22 mouse cellular contexts compared by ENCODE assay signal in the genomic region with DNA sequence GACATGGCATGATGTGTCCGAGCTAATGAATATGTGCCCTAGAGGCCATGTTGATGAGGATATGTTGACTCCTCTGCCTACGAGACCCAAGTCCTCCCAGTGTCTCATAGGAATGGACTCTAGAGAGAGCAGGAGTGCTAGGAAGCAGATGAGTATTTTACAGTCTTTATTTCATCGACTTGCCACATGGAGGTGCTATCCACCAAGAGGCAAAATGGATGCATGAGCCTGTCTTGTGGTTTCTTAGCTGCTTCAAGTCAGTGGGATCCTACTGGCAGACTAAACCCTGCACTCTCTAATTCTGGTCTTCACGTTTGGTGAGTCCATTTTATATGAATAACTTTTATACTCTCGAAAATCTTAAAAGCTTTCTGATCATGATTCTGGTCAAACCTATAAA.
DNase-seq lines count a peak whose midpoint lies in the region; ATAC-seq and TF ChIP-seq lines count a peak whose summit lies in the region.
"Had no signal": no experiment of that assay in that cellular context is flagged by ENCODE, and none has a peak within 500 bp of the region (broad histone marks: within the 10 kb centered on the region; RNA-seq: fewer than 3 reads in every experiment).

No protein-coding gene starts in this region.

- no peak overlapping the region for H3K27ac ChIP-seq in stomach, postnatal 0 days (replicated peaks)
- H3K27ac ChIP-seq: embryonic facial prominence, embryonic 12.5 days; forebrain, embryonic 15.5 days; heart, embryonic 13.5 days; hindbrain, postnatal 0 days; limb, embryonic 13.5 days; liver, embryonic 15.5 days; midbrain, embryonic 13.5 days had no signal

- TF ChIP-seq CTCF in stomach, postnatal 0 days (IDR thresholded peaks at IDR 0.05; ENCODE audit: low read depth), result peak; percentile 12; the same call in 1 of the 2 replicates

- H3K4me3 ChIP-seq in stomach, postnatal 0 days (ENCODE audit: low read depth, low read length), result no peak overlapping the region
- H3K4me3 ChIP-seq: embryonic facial prominence, embryonic 12.5 days; forebrain, embryonic 15.5 days; heart, embryonic 13.5 days; limb, embryonic 13.5 days; liver, embryonic 15.5 days; midbrain, embryonic 13.5 days; myocyte had no signal

- H3K4me1 ChIP-seq in stomach, postnatal 0 days (replicated peaks; ENCODE audit: control insufficient read depth, insufficient read depth), result no peaks in the 10 kb centered on the region
- H3K4me1 ChIP-seq: embryonic facial prominence, embryonic 12.5 days; forebrain, embryonic 15.5 days; heart, embryonic 13.5 days; limb, embryonic 13.5 days; liver, embryonic 15.5 days; midbrain, embryonic 13.5 days had no signal

- H3K4me2 ChIP-seq in stomach, postnatal 0 days (replicated peaks; ENCODE audit: low read depth), result no peak overlapping the region
- H3K4me2 ChIP-seq: embryonic facial prominence, embryonic 12.5 days; forebrain, embryonic 15.5 days; heart, embryonic 13.5 days; limb, embryonic 13.5 days; liver, embryonic 15.5 days; midbrain, embryonic 13.5 days had no signal

- 77% methylated on average over 5 of the region's 5 CpGs for WGBS in stomach, postnatal 0 days

- no peaks in the 10 kb centered on the region for H3K27me3 ChIP-seq in stomach, postnatal 0 days (ENCODE audit: control insufficient read depth, insufficient read depth, low read length)
- H3K27me3 ChIP-seq: embryonic facial prominence, embryonic 12.5 days; forebrain, embryonic 15.5 days; heart, embryonic 13.5 days; limb, embryonic 13.5 days; liver, embryonic 15.5 days; midbrain, embryonic 13.5 days had no signal

- no peaks in the 10 kb centered on the region for H3K36me3 ChIP-seq in stomach, postnatal 0 days (ENCODE audit: control insufficient read depth, insufficient read depth, low read length)
- H3K36me3 ChIP-seq: embryonic facial prominence, embryonic 12.5 days; forebrain, embryonic 15.5 days; G1E; heart, embryonic 13.5 days; limb, embryonic 13.5 days; liver, embryonic 15.5 days; midbrain, embryonic 13.5 days had no signal

- no peak overlapping the region for H3K9ac ChIP-seq in stomach, postnatal 0 days (ENCODE audit: low read length)
- H3K9ac ChIP-seq: embryonic facial prominence, embryonic 12.5 days; forebrain, embryonic 15.5 days; heart, embryonic 13.5 days; limb, embryonic 13.5 days; liver, embryonic 15.5 days; midbrain, embryonic 13.5 days had no signal

- TF ChIP-seq EP300 in stomach, postnatal 0 days (optimal IDR thresholded peaks at IDR 0.05), result no peak

- H3K9me3 ChIP-seq in stomach, postnatal 0 days (ENCODE audit: control insufficient read depth, low read length), result no peaks in the 10 kb centered on the region
- H3K9me3 ChIP-seq: embryonic facial prominence, embryonic 12.5 days; forebrain, embryonic 15.5 days; G1E; heart, embryonic 13.5 days; limb, embryonic 13.5 days; liver, embryonic 15.5 days; midbrain, embryonic 13.5 days had no signal

- ATAC-seq in CD4-positive, CD25-positive, alpha-beta regulatory T cell, adult 4 months, result no peak
- no peak for ATAC-seq in stomach, postnatal 0 days (ENCODE audit: low FRiP score, low TSS enrichment)
- ATAC-seq: forebrain, embryonic 15.5 days; hindbrain, postnatal 0 days; midbrain, embryonic 13.5 days had no signal

- peak; percentile 32 for DNase-seq in CD4-positive, CD25-positive, alpha-beta regulatory T cell, adult 2 months (ENCODE audit: low read depth, low spot score)
- DNase-seq in 416B (ENCODE audit: low read depth) (peak; percentile 44), R1 (ENCODE audit: low read depth, low spot score) (peak; percentile 31)
- DNase-seq in stomach, postnatal 0 days (ENCODE audit: low spot score), result no peak
- DNase-seq in right cerebral cortex, postnatal 10 days (ENCODE audit: low spot score in 2 of 2), result no peak
- no peak for DNase-seq in left cerebral cortex, adult 18-20 months (ENCODE audit: low spot score in 2 of 2)
- DNase-seq in gastrocnemius, postnatal 4 days (ENCODE audit: low spot score in 2 of 2), result no peak
- DNase-seq: adrenal gland, postnatal 10 days; cerebellum, adult 18-20 months; heart, adult 11 months; heart, postnatal 4 days; spleen, adult 18-20 months had no signal

Comparison
In these comparisons a context has a peak if more than half of its experiments do, and no peak if none do; other contexts are left out.
1. DNase-seq: peak in CD4-positive, CD25-positive, alpha-beta regulatory T cell, adult 2 months (single experiment), 416B (single experiment) and R1 (single experiment); none in stomach, postnatal 0 days (single experiment), right cerebral cortex, postnatal 10 days (0 of 2), left cerebral cortex, adult 18-20 months (0 of 2) and gastrocnemius, postnatal 4 days (0 of 2).